In the genomic region with DNA sequence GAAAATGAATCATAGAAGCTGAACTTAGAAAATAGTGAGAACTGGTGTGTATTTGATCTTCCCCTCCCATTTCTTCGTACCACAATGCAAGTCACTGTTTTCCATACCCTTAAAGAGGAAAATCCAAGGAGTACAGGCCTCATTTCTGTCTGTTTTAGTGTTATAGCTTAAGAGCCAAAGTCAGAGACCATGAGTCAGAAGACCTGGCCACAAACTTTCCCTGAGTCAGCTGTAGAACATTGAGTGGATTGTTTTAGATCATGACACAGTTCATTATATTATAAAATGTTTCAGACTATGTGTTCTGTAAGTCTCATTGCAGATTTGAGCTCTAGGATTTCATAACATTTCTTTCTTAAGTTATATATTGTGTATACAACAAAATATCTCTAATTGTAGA, we compare ENCODE assay signal across 27 mouse cellular contexts. TPM values are rescaled to one million over a fixed set of nuclear protein-coding genes. Genes with fewer than 3 reads are reported as not detected.
"Had no signal": no experiment of that assay in that cellular context is flagged by ENCODE, and none has a peak within 500 bp of the region (broad histone marks: within the 10 kb centered on the region; RNA-seq: fewer than 3 reads in every experiment).

No protein-coding gene starts in this region.

- H3K4me3 ChIP-seq: gastrocnemius, adult 2 months; heart, embryonic 10.5 days; heart, embryonic 12.5 days; hindbrain, embryonic 10.5 days; hindbrain, embryonic 12.5 days; kidney, embryonic 15.5 days; limb, embryonic 13.5 days; limb, embryonic 15.5 days; liver, embryonic 12.5 days had no signal

- ATAC-seq: hindbrain, embryonic 16.5 days; intestine, postnatal 0 days; liver, embryonic 12.5 days had no signal

- H3K36me3 ChIP-seq: heart, embryonic 10.5 days; heart, embryonic 12.5 days; hindbrain, embryonic 10.5 days; hindbrain, embryonic 12.5 days; kidney, embryonic 15.5 days; limb, embryonic 13.5 days; limb, embryonic 15.5 days; liver, embryonic 12.5 days had no signal

- H3K27me3 ChIP-seq: heart, embryonic 12.5 days; hindbrain, embryonic 12.5 days; kidney, embryonic 15.5 days; limb, embryonic 13.5 days; limb, embryonic 15.5 days; liver, embryonic 12.5 days had no signal

- DNase-seq: gastrocnemius, adult 2 months; gastrocnemius, postnatal 10 days; gastrocnemius, postnatal 25 days; heart, adult 18-20 months; heart, postnatal 10 days; heart, postnatal 4 days; kidney, adult 2 months; kidney, adult 9 months; kidney, postnatal 14 days; kidney, postnatal 36 days; layer of hippocampus, adult 9-11 months; layer of hippocampus, postnatal 36 days; left cerebral cortex, postnatal 4 days had no signal

- H3K9me3 ChIP-seq: heart, embryonic 10.5 days; heart, embryonic 12.5 days; hindbrain, embryonic 10.5 days; hindbrain, embryonic 12.5 days; kidney, embryonic 15.5 days; limb, embryonic 13.5 days; limb, embryonic 15.5 days; liver, embryonic 12.5 days had no signal

- H3K9ac ChIP-seq: heart, embryonic 12.5 days; hindbrain, embryonic 12.5 days; hindbrain, embryonic 14.5 days; kidney, embryonic 15.5 days; limb, embryonic 13.5 days; limb, embryonic 15.5 days; liver, embryonic 12.5 days had no signal

- H3K27ac ChIP-seq: gastrocnemius, adult 2 months; heart, embryonic 10.5 days; hindbrain, embryonic 10.5 days; hindbrain, embryonic 12.5 days; hindbrain, embryonic 14.5 days; kidney, embryonic 15.5 days; kidney, postnatal 0 days; limb, embryonic 13.5 days; limb, embryonic 15.5 days; liver, embryonic 12.5 days had no signal

- H3K4me2 ChIP-seq: heart, embryonic 12.5 days; hindbrain, embryonic 12.5 days; hindbrain, embryonic 14.5 days; kidney, embryonic 15.5 days; limb, embryonic 13.5 days; limb, embryonic 15.5 days; liver, embryonic 12.5 days had no signal

- H3K4me1 ChIP-seq: heart, embryonic 10.5 days; heart, embryonic 12.5 days; hindbrain, embryonic 10.5 days; hindbrain, embryonic 12.5 days; kidney, embryonic 15.5 days; limb, embryonic 13.5 days; limb, embryonic 15.5 days; liver, embryonic 12.5 days had no signal

RNA-seq across cellular contexts. Expression of a gene that starts 22.1 kb away (rescaled TPM):
- total RNA-seq: granulocyte monocyte progenitor cell, adult 5-6 weeks had no signal
- polyA plus RNA-seq: liver, adult 2 months had no signal
